Mouse (Mus musculus) olfactory bulb, adult 2 months (tissue): ENCODE data around the gene Slit3. TPM values are rescaled to one million over a fixed set of nuclear protein-coding genes. Genes with fewer than 3 reads are reported as not detected.

Experiments used
- H3K27ac ChIP-seq: fragments of 200-500 bp; 2 replicates; pipeline ENCODE4 v1.5.1; 2012; ENCODE audit warnings: low read depth, low read length; ENCODE audit not compliant: insufficient read depth
- H3K4me1 ChIP-seq: fragments of 200-500 bp; 2 replicates; pipeline ENCODE4 v1.6.1; 2012; ENCODE audit warnings: low read length; ENCODE audit not compliant: control insufficient read depth, insufficient read depth
- H3K4me3 ChIP-seq: fragments of 200-500 bp; 2 replicates; pipeline ENCODE4 v1.5.1; 2012; ENCODE audit warnings: mild to moderate bottlenecking, low read depth, low read length, moderate library complexity; ENCODE audit not compliant: insufficient read depth
- CTCF ChIP-seq: fragments of 200-500 bp; IDR thresholded peaks from 2 replicates; pipeline ENCODE4 v1.5.1; 2012; ENCODE audit warnings: low read depth, mild to moderate bottlenecking, low read length, moderate library complexity; ENCODE audit not compliant: insufficient read depth
- POLR2A ChIP-seq: fragments of 200-500 bp; IDR thresholded peaks from 2 replicates; pipeline ENCODE4 v1.6.1; 2012; ENCODE audit warnings: mild to moderate bottlenecking, low read depth, low read length, moderate library complexity; ENCODE audit not compliant: insufficient read depth
- WGBS: fragments of 180-500 bp; shearing (Covaris S2); methylation state at CpG from one replicate; pipeline ENCODE4 v1.1.7; 2018; 5-methylcytosine and 5-hydroxymethylcytosine counted together
- polyA plus RNA-seq: library from polyadenylated mRNA; stranded (reverse); fragments of >200 nt; gene quantifications from 2 replicates; pipeline ENCODE4 v1.2.4, GENCODE M21; 2012; ENCODE audit warnings: low replicate concordance; ENCODE audit not compliant: missing spikeins, insufficient read depth, insufficient read length

Slit3 gene
- polyA plus RNA-seq, 1 experiment: not detected

DNA sequence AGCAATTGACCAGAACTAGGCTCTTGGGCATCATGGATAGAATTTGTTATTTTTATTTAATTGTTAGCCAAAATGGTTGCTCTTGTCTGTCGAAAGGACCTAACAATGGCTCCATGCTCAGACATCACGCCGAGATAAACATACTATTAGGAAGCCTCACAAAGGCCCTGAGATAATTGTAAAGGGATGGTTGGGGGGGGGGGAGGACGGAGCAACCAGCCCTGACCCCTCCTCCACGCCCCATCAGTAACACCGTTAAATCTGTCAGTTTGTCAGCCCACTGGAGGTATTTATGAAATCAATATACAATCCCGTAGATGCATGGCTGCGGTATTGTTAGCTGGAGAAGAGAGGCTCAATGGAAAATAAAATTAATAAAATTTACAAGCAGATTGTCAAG is 383.9 kb downstream of the Slit3 start:
- no peaks in the 10 kb centered on the region for H3K4me1 ChIP-seq
- H3K4me3 ChIP-seq: no peak overlapping the region
- WGBS: 72% methylated on average over 8 of the region's 8 CpGs
- no peak overlapping the region for H3K27ac ChIP-seq
- TF ChIP-seq POLR2A (no peak), CTCF (no peak)

DNA sequence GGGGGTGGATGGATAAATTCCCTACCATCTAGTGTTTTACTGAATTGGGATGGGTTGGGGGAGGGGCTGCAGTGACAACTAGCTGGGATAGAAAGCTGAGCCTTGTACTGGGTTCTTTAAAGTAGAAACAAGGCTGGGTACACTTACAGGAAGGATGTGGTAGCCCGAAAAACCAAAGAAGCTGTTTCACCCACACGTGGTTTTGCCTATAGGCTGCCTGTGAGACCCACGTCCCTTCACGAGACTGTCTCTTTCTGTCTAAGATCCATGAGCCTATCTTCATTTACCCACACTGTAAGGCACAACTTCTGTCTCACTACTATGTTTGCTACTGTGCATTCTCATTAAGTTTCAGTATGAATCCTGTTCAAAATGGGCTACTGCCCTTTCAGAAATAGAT is 384.3 kb downstream of the Slit3 start:
- no peak overlapping the region for H3K27ac ChIP-seq
- no peak for TF ChIP-seq CTCF
- H3K4me1 ChIP-seq: no peaks in the 10 kb centered on the region
- no peak overlapping the region for H3K4me3 ChIP-seq
- 90% methylated on average over 4 of the region's 4 CpGs for WGBS

DNA sequence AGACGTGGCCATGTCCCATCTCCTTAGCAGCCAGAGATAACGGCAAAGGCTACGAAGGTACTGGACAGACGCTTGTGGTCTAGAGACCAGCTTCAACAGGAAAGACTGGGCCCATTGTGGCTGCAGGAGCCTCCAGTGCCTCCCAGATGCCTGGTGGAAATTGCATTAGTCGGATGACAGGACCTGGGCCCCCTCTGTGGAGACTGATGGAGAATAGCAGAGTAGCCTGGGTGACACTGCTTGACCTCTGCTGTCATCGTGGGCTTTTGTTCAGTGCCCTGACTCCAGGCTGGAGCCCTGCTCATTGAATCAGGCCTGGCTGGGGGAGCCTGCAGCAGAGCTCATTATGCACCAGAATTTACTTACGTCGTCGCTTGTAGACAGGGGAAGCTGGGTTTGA is 384.8 kb downstream of the Slit3 start:
- TF ChIP-seq POLR2A (no peak), CTCF (no peak)
- H3K27ac ChIP-seq: no peak overlapping the region
- 87% methylated on average over 9 of the region's 9 CpGs for WGBS
- H3K4me1 ChIP-seq: no peaks in the 10 kb centered on the region
- no peak overlapping the region for H3K4me3 ChIP-seq

DNA sequence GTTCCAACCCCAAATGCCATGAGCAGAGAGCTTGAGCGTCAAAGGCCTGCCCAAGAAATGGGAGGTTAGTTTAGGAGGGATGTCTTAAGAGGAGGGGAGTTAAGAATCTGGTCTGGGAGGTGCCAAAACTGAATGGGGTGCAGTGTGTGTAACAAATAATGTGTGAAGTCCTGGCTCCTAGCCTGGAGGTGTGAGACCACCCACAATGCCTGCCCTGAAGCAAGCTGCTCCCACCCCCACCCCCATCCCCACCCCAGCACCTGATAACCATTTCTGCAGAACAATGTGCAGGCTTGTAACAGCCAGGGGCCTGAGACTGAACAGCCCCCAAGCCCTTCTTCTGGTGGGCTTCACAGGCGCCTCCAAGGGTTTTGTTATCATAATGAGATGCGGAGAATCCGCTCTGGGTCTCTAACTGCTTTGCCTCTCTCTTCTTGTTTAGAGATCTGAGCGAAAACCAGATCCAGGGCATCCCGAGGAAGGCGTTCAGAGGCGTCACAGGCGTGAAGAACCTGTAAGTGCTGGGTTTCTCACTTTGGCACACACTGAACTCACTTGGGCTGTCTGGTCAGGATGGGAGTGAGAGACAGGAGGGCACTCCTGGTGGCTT is 386.9 kb downstream of the Slit3 start:
- TF ChIP-seq POLR2A: no peak
- TF ChIP-seq CTCF: no peak
- WGBS: 89% methylated on average over 9 of the region's 9 CpGs
- Histone ChIP-seq H3K4me1 (peaks cover 3% of the 10 kb centered on the region; the same call in 1 of the 2 replicates), H3K4me3 (no peak overlapping the region), H3K27ac (no peak overlapping the region)

DNA sequence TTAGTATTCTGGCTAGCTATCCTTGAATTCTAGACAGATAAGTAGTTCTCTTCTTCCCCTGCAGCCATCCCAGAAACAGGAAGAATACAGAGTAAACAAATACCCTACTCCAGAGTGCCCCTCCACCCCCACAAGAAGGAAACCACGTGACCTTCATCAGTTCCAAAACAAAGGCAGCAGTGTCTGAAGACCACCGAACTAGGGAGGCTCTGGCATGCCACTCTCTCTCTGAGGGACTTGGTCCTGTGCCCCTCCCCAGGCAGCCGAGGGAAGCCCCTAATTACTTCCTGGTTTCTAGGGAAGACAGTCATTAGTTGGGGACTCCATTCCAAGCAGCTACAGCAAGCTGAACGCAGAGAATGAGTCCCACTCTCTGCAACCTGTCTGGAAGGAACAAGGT is 391.7 kb downstream of the Slit3 start:
- H3K4me1 ChIP-seq: peaks cover 3% of the 10 kb centered on the region; the same call in 1 of the 2 replicates
- no peak overlapping the region for H3K27ac ChIP-seq
- TF ChIP-seq CTCF: no peak
- 10% methylated on average over 4 of the region's 4 CpGs for WGBS
- no peak overlapping the region for H3K4me3 ChIP-seq

DNA sequence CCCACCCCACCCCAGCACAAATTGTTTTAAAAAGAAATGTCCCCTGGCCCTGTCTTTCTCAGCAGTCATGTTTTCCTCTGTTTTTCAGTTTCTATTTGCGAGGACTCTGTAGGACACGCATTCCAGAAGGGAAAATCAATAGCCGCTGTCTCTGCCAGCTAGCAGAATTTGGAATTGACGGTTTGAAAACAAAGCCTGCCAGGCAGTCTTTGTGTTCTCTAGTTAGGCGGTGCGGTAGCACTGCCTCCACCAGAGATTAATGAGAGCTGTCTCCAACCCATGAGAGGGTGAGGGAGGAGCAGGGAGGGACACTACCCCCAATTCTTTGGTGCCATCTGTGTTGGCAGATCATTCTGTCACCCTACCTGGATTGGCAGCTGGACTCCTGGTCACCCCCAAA is 392.3 kb downstream of the Slit3 start:
- WGBS: 46% methylated on average over 6 of the region's 6 CpGs

DNA sequence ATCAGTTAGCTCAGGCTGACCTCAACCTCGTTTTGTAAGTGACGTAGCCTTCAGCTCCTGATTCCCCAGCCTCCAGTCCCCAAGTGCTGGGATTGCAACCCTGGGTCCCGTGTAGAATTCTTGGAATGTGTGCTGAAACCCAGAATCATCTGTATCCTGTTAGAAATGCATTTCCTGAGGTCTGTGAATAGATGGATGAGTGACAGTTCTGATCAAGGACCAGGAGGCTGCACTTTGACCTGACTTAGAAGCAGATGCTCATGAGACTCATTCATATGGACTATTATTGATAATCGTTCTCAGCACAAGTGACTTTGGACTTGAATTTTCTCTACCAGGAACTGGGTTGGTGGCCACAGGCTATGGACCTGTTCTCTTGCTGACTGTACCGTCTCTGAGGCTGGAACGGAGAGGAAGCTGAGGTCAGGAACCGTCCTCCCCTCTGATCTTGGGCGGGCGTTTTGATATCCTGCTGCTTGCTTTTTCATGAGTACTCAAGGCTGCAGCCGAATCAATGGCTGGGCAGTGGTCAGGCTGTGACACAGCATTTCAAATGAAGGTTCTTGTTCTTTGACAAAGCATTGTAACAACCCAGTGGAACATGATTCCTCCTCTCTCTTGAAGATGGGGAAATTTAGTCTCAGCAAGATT is 401.9 kb downstream of the Slit3 start:
- TF ChIP-seq CTCF (no peak), POLR2A (no peak)
- Histone ChIP-seq H3K4me1 (no peaks in the 10 kb centered on the region; the same call in 1 of the 2 replicates), H3K4me3 (no peak overlapping the region), H3K27ac (no peak overlapping the region)
- 67% methylated on average over 10 of the region's 10 CpGs for WGBS

More for the DNA sequence above, 392.3 kb downstream of the Slit3 start:
- Histone ChIP-seq H3K4me3 (no peak overlapping the region), H3K27ac (no peak overlapping the region), H3K4me1 (peaks cover 3% of the 10 kb centered on the region; the same call in 1 of the 2 replicates)
- TF ChIP-seq CTCF (no peak), POLR2A (no peak)

DNA sequence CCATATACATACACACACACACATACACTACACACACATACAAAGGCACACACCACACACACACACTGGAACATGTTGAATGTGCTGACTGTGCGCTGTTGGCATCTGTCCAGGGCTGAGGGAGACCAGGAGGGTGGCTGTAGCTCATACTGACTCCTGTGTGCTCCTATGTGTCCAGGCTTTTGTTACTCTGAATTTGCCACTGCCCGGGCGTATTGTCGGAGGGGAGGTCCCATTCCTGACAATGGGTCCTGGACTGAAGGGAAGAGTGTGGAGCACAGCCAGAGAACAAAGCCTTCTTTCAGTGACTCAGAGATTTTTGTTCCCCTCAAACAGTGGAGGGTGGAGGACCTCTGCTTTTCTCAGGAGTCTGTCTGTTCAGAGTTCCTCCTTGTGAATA is 402.7 kb downstream of the Slit3 start:
- Histone ChIP-seq H3K4me1 (no peaks in the 10 kb centered on the region; the same call in 1 of the 2 replicates), H3K27ac (no peak overlapping the region), H3K4me3 (no peak overlapping the region)
- 37% methylated on average over 4 of the region's 4 CpGs for WGBS
- TF ChIP-seq CTCF (no peak), POLR2A (no peak)

DNA sequence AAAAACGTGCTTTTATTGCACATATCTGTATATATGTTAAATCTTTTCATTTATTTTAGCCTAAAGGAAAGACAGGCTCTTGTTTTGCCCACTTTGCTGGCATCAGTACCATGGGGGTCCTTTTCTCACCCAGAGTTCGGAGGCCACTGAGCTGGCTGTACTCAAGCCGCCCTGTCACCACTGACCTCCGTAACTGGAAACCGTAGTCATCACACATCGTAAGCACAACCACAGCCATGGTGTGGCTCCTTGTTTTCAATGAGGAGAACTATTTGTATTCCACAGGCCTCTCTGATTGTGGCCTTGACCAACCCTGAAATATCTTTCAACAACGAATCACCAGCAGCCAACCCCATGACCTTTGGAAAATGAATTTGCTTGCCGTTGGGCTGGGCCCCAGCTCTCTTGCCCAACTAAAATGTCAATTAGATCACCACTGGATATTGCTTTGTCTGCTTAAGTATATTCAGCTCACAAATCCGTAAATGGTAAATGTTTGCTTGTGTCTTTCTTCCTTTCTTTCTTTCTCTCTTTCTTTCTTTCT is 405.3 kb downstream of the Slit3 start:
- no peak overlapping the region for H3K4me3 ChIP-seq
- H3K27ac ChIP-seq: no peak overlapping the region
- no peaks in the 10 kb centered on the region; the same call in 1 of the 2 replicates for H3K4me1 ChIP-seq
- 93% methylated on average over 9 of the region's 9 CpGs for WGBS
- TF ChIP-seq CTCF: no peak
- TF ChIP-seq POLR2A: no peak
